Mouse (Mus musculus) A20 (cell line): Measurements from ENCODE around the gene Rnase4.

Source experiments
- DNase-seq: peaks from one replicate; pipeline ENCODE4 v3.0.0-alpha.2; 2011; ENCODE audit warnings: low read depth, low spot score

The Rnase4 gene

GRCm38 (mm10) chr14:51127648-51128258 lies 36.9 kb downstream of the Rnase4 start:
- DNase-seq, result peak; percentile 78

GRCm38 (mm10) chr14:51128775-51129623 lies 38.1 kb downstream of the Rnase4 start:
- DNase-seq, result peak; percentile 86

GRCm38 (mm10) chr14:51129624-51129975 lies 38.7 kb downstream of the Rnase4 start:
- DNase-seq, result peak; percentile 42

GRCm38 (mm10) chr14:51130315-51130940 lies 39.6 kb downstream of the Rnase4 start:
- no peak for DNase-seq

GRCm38 (mm10) chr14:51131086-51131815 lies 40.4 kb downstream of the Rnase4 start:
- DNase-seq, result no peak

GRCm38 (mm10) chr14:51132372-51132771 lies 41.5 kb downstream of the Rnase4 start:
- DNase-seq, result no peak

GRCm38 (mm10) chr14:51140342-51140741 lies 49.5 kb downstream of the Rnase4 start:
- no peak for DNase-seq

- DNase-seq, result no peak
Observed at GRCm38 (mm10) chr14:51142119-51142518, 51.2 kb downstream of the Rnase4 start.

- no peak for DNase-seq
Observed at GRCm38 (mm10) chr14:51142568-51142967, 51.7 kb downstream of the Rnase4 start.

- DNase-seq, result no peak
Observed at GRCm38 (mm10) chr14:51143287-51143686, 52.4 kb downstream of the Rnase4 start.

GRCm38 (mm10) chr14:51143937-51144336 lies 53.1 kb downstream of the Rnase4 start:
- no peak for DNase-seq

- DNase-seq, result no peak
Observed at GRCm38 (mm10) chr14:51144451-51144850, 53.6 kb downstream of the Rnase4 start.

- no peak for DNase-seq
Observed at GRCm38 (mm10) chr14:51145521-51145920, 54.6 kb downstream of the Rnase4 start.

- no peak for DNase-seq
Observed at GRCm38 (mm10) chr14:51146685-51147084, 55.8 kb downstream of the Rnase4 start, which contains the start of gene Rnase1. Rnase1 (minus strand) TSS chr14:51146785.

GRCm38 (mm10) chr14:51148006-51148405 lies 57.1 kb downstream of the Rnase4 start:
- DNase-seq, result no peak

- no peak for DNase-seq
Observed at GRCm38 (mm10) chr14:51149164-51149563, 58.3 kb downstream of the Rnase4 start.

- DNase-seq, result no peak
Observed at GRCm38 (mm10) chr14:51150206-51150831, 59.4 kb downstream of the Rnase4 start.

GRCm38 (mm10) chr14:51152249-51152870 lies 61.5 kb downstream of the Rnase4 start:
- no peak for DNase-seq
